Comparison of ENCODE assay signal across 7 mouse cellular contexts in genomic region chr2:155236362-155236992, GRCm38 (mm10). TPM values are rescaled to one million over a fixed set of nuclear protein-coding genes. Genes with fewer than 3 reads are reported as not detected.
A peak's percentile ranks its signal among the peaks of the same experiment; 100 is the strongest.
DNase-seq lines count a peak whose midpoint lies in the region; ATAC-seq lines count a peak whose summit lies in the region.

Gene Dynlrb1 (plus strand): TSS chr2:155236533.

- WGBS in embryonic facial prominence, embryonic 11.5 days, result under 1% methylated on average over 50 of the region's 50 CpGs
- WGBS in limb, embryonic 10.5 days, result under 1% methylated on average over 50 of the region's 50 CpGs
- WGBS in midbrain, embryonic 13.5 days, result under 1% methylated on average over 50 of the region's 50 CpGs

- peak within 1 kb of the TSS; percentile 80 for H3K4me2 ChIP-seq in embryonic facial prominence, embryonic 11.5 days (ENCODE audit: low read depth, low read length)
- H3K4me2 ChIP-seq in midbrain, embryonic 13.5 days (replicated peaks), result peak within 1 kb of the TSS; percentile 95

- ATAC-seq in embryonic facial prominence, embryonic 11.5 days (replicated peaks; ENCODE audit: insufficient number of reproducible peaks, low FRiP score, low TSS enrichment, low read depth), result peak; percentile 98
- ATAC-seq in granulocyte monocyte progenitor cell, adult 5-6 weeks (replicated peaks; ENCODE audit: poor library complexity, severe bottlenecking), result peak; percentile 96
- peak; percentile 100 for ATAC-seq in midbrain, embryonic 13.5 days

- peak within 1 kb of the TSS; percentile 83 for H3K9ac ChIP-seq in embryonic facial prominence, embryonic 11.5 days (replicated peaks; ENCODE audit: low read length)
- H3K9ac ChIP-seq in midbrain, embryonic 13.5 days (replicated peaks), result peak within 1 kb of the TSS; percentile 84

- H3K9me3 ChIP-seq in embryonic facial prominence, embryonic 11.5 days (replicated peaks; ENCODE audit: control insufficient read depth, low read length), result no peaks in the 10 kb centered on the region
- no peaks in the 10 kb centered on the region for H3K9me3 ChIP-seq in limb, embryonic 10.5 days (replicated peaks)
- no peaks in the 10 kb centered on the region for H3K9me3 ChIP-seq in midbrain, embryonic 13.5 days

- peaks cover 2% of the 10 kb centered on the region; the same call in 1 of the 2 replicates for H3K4me1 ChIP-seq in embryonic facial prominence, embryonic 11.5 days (ENCODE audit: control insufficient read depth, insufficient read depth, low read length)
- peaks cover 15% of the 10 kb centered on the region for H3K4me1 ChIP-seq in limb, embryonic 10.5 days
- peaks cover 30% of the 10 kb centered on the region for H3K4me1 ChIP-seq in midbrain, embryonic 13.5 days (replicated peaks)

- peak; percentile 99 for DNase-seq in adrenal gland, postnatal 14 days
- peak; percentile 98 for DNase-seq in embryonic facial prominence, embryonic 11.5 days (ENCODE audit: low spot score)
- peak; percentile 98 for DNase-seq in kidney, adult 11 months
- peak; percentile 97 for DNase-seq in limb, embryonic 10.5 days (ENCODE audit: low spot score)
- DNase-seq in spleen, adult 12 weeks (ENCODE audit: low spot score), result peak; percentile 90

- H3K4me3 ChIP-seq in embryonic facial prominence, embryonic 11.5 days (ENCODE audit: low read depth, low read length), result peak within 1 kb of the TSS; percentile 67
- H3K4me3 ChIP-seq in limb, embryonic 10.5 days, result peak within 1 kb of the TSS; percentile 94
- peak within 1 kb of the TSS; percentile 79 for H3K4me3 ChIP-seq in midbrain, embryonic 13.5 days (replicated peaks)

- peak within 1 kb of the TSS; percentile 87 for H3K27ac ChIP-seq in embryonic facial prominence, embryonic 11.5 days (replicated peaks; ENCODE audit: low read depth, low read length)
- peak within 1 kb of the TSS; percentile 98 for H3K27ac ChIP-seq in limb, embryonic 10.5 days
- H3K27ac ChIP-seq in midbrain, embryonic 13.5 days, result peak within 1 kb of the TSS; percentile 88

- no peaks in the 10 kb centered on the region for H3K36me3 ChIP-seq in embryonic facial prominence, embryonic 11.5 days (replicated peaks; ENCODE audit: control insufficient read depth, insufficient read depth, low read depth, low read length)
- peaks cover 8% of the 10 kb centered on the region for H3K36me3 ChIP-seq in limb, embryonic 10.5 days
- H3K36me3 ChIP-seq in midbrain, embryonic 13.5 days, result peaks cover 10% of the 10 kb centered on the region

- no peaks in the 10 kb centered on the region for H3K27me3 ChIP-seq in embryonic facial prominence, embryonic 11.5 days (ENCODE audit: control insufficient read depth, insufficient read depth, low read length)
- no peaks in the 10 kb centered on the region for H3K27me3 ChIP-seq in limb, embryonic 10.5 days (ENCODE audit: low read depth, poor library complexity, severe bottlenecking)
- H3K27me3 ChIP-seq in midbrain, embryonic 13.5 days, result no peaks in the 10 kb centered on the region

RNA-seq across cellular contexts. Expression of gene Dynlrb1, which starts in this region (rescaled TPM):
- total RNA-seq in adrenal gland, postnatal 14 days (2021), result 357 and 369 TPM in 2 replicates
- polyA plus RNA-seq in embryonic facial prominence, embryonic 11.5 days (2014; fragmentation: Nextera tagmentation; extraction: Ambion mirVana), result 515 and 533 TPM in 2 replicates
- total RNA-seq in granulocyte monocyte progenitor cell, adult 5-6 weeks (2014; fragmentation: Nextera tagmentation), result 233 and 296 TPM in 2 replicates
- total RNA-seq in granulocyte monocyte progenitor cell, adult 5-6 weeks (2017), result 203 and 267 TPM in 2 replicates
- polyA plus RNA-seq in limb, embryonic 10.5 days (2016; fragmentation: Nextera tagmentation; extraction: Ambion mirVana), result 452 and 454 TPM in 2 replicates
- polyA plus RNA-seq in midbrain, embryonic 13.5 days (2015; fragmentation: Nextera tagmentation; extraction: Ambion mirVana), result 621 and 667 TPM in 2 replicates

Comparison
In these comparisons a context has a peak if more than half of its experiments do, and no peak if none do; other contexts are left out.
1. Peak in every context shown above with its lines: DNase-seq, ATAC-seq, H3K4me3 ChIP-seq and H3K27ac ChIP-seq.